Mouse (Mus musculus): ENCODE results near the gene Fgf9. TPM values are rescaled to one million over a fixed set of nuclear protein-coding genes. Genes with fewer than 3 reads are reported as not detected.

The Fgf9 gene
- polyA plus RNA-seq, 1 experiment from 2014 or later: 7.5 TPM

DNA sequence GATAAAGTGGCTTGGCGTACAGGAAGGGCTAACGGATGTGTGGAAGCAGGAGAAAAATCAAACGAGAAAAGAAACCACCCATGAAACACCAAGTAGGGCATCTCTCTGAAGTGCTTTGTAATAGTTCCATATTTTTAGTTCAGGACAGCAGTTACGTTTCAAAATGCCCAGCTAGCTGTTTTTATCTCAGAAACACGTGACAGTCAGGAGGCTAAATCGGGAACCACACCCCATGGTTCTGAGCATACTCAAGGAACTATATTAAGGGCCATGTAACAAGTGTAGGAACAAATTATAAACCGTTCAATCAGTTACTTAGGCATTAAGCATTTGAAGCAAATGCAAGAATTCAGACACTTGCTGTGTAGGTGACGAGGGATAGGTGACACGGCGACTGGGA lies 56.2 kb downstream of the Fgf9 start:
- no peak overlapping the region for H3K4me3 ChIP-seq (ENCODE audit: low read depth, low read length)
- H3K9me3 ChIP-seq (replicated peaks; ENCODE audit: control insufficient read depth, low read length): no peaks in the 10 kb centered on the region
- no peak for ATAC-seq (replicated peaks; ENCODE audit: insufficient number of reproducible peaks, low FRiP score, low TSS enrichment, low read depth)
- H3K9ac ChIP-seq (replicated peaks; ENCODE audit: low read length): no peak overlapping the region
- no peak overlapping the region for H3K4me2 ChIP-seq (ENCODE audit: low read depth, low read length)
- no peak overlapping the region for H3K27ac ChIP-seq (replicated peaks; ENCODE audit: low read depth, low read length)
- H3K4me1 ChIP-seq (ENCODE audit: control insufficient read depth, insufficient read depth, low read length): no peaks in the 10 kb centered on the region
- H3K27me3 ChIP-seq (ENCODE audit: control insufficient read depth, insufficient read depth, low read length): no peaks in the 10 kb centered on the region
- no peak for DNase-seq (ENCODE audit: low spot score)
- H3K36me3 ChIP-seq (replicated peaks; ENCODE audit: control insufficient read depth, insufficient read depth, low read depth, low read length): no peaks in the 10 kb centered on the region
- WGBS: 92% methylated on average over 10 of the region's 10 CpGs

DNA sequence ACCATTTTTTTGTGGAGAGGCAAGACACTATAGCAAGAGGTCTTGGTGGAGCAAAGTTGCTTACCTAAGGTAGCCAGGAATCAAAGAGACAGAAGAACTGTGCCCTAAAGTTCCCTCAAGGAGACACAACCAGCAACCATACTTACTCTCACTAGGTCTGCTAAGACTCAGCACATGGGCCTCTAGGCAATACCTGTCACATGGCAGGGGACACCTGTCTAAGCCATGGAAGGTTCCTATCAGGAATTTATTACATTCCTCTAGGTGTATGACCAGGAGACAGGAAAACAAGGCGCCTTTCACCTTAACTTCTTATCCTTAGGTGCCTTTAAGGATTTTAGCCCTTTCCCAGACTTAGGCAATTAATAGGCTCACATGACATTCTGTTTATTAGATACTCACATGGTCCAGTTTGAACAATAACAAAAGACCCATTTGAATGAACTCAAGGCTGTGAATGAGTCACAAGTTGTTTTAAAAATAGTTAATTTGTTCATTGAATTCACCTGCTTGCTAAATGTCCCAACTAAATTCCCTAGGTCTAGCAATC lies 69.2 kb downstream of the Fgf9 start:
- no peak overlapping the region for H3K4me2 ChIP-seq (ENCODE audit: low read depth, low read length)
- no peaks in the 10 kb centered on the region for H3K36me3 ChIP-seq (replicated peaks; ENCODE audit: control insufficient read depth, insufficient read depth, low read depth, low read length)
- no peaks in the 10 kb centered on the region for H3K4me1 ChIP-seq (ENCODE audit: control insufficient read depth, insufficient read depth, low read length)
- WGBS: 88% methylated on average over 1 of the region's 1 CpGs
- H3K9me3 ChIP-seq (replicated peaks; ENCODE audit: control insufficient read depth, low read length): no peaks in the 10 kb centered on the region
- no peak overlapping the region for H3K9ac ChIP-seq (replicated peaks; ENCODE audit: low read length)
- ATAC-seq (replicated peaks; ENCODE audit: insufficient number of reproducible peaks, low FRiP score, low TSS enrichment, low read depth): no peak
- no peak overlapping the region for H3K4me3 ChIP-seq (ENCODE audit: low read depth, low read length)
- H3K27me3 ChIP-seq (ENCODE audit: control insufficient read depth, insufficient read depth, low read length): no peaks in the 10 kb centered on the region
- no peak for DNase-seq (ENCODE audit: low spot score)
- no peak overlapping the region for H3K27ac ChIP-seq (replicated peaks; ENCODE audit: low read depth, low read length)

DNA sequence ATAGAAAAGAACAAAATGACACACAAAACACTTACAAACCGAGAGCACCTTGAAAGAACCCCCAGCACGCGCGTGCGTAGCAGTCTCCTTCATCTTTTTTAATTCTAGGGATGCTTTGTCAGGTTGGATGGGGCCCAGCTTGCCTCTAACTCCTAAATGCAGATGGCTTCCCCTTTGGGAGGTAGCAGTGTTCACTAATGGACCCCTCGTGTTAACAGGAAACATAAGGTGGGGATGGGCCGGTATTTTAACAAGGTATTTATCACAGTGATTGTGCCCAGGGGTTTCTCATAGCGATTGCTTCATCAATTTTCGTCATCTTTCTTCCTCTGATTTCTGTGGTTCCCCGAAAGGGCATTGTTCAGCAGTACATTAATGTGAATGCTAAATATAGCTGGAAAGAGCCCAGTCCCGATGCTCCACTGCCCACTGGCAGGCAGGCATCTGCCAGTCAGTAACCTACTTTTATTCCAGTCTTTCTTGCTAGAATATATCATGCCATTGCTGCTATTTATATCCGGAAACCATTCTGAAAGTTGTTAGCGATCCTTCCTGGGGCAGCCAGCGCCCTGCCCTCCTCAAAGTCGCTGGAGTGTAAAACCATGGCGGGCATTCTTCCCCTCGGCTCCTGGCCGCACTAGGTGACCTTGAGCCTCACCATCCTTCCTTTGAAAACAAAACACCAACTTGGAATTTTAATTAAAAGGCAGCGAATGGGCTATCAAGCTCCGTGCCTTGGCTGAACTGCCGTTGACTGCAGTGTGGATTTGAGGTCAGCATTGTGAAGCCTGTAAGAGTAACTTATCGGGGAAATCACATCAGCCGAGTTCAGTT lies 79.5 kb downstream of the Fgf9 start:
- 73% methylated on average over 23 of the region's 23 CpGs for WGBS
- Histone ChIP-seq H3K27ac (replicated peaks; ENCODE audit: low read depth, low read length) (no peak overlapping the region), H3K36me3 (replicated peaks; ENCODE audit: control insufficient read depth, insufficient read depth, low read depth, low read length) (no peaks in the 10 kb centered on the region), H3K4me3 (ENCODE audit: low read depth, low read length) (no peak overlapping the region), H3K9me3 (replicated peaks; ENCODE audit: control insufficient read depth, low read length) (no peaks in the 10 kb centered on the region), H3K4me2 (ENCODE audit: low read depth, low read length) (no peak overlapping the region), H3K27me3 (ENCODE audit: control insufficient read depth, insufficient read depth, low read length) (no peaks in the 10 kb centered on the region), H3K9ac (replicated peaks; ENCODE audit: low read length) (no peak overlapping the region), H3K4me1 (ENCODE audit: control insufficient read depth, insufficient read depth, low read length) (no peaks in the 10 kb centered on the region)
- ATAC-seq (replicated peaks; ENCODE audit: insufficient number of reproducible peaks, low FRiP score, low TSS enrichment, low read depth) (no peak), DNase-seq (ENCODE audit: low spot score) (no peak)

DNA sequence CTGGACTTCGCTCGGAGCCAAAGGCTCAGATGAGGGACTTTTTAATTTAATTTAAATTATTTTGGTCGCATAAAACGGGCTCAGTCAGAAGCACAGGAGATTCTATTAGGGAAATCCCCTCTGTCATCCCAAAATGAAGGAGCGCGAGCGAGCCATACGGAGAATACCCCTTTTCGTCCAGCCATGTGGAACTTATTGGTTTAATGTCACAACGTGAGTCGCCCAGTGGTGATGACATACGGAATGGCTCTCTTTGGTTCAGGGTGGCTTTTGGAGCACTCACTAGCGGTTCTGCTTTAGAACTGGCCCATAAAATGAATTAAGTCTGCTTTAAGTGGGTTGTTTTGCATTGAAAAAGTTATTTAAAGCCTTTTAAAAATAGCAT lies 80.1 kb downstream of the Fgf9 start:
- Histone ChIP-seq H3K27me3 (ENCODE audit: control insufficient read depth, insufficient read depth, low read length) (no peaks in the 10 kb centered on the region), H3K36me3 (replicated peaks; ENCODE audit: control insufficient read depth, insufficient read depth, low read depth, low read length) (no peaks in the 10 kb centered on the region), H3K9me3 (replicated peaks; ENCODE audit: control insufficient read depth, low read length) (no peaks in the 10 kb centered on the region), H3K4me2 (ENCODE audit: low read depth, low read length) (no peak overlapping the region), H3K9ac (replicated peaks; ENCODE audit: low read length) (no peak overlapping the region), H3K4me1 (ENCODE audit: control insufficient read depth, insufficient read depth, low read length) (no peaks in the 10 kb centered on the region), H3K4me3 (ENCODE audit: low read depth, low read length) (no peak overlapping the region), H3K27ac (replicated peaks; ENCODE audit: low read depth, low read length) (no peak overlapping the region)
- ATAC-seq (replicated peaks; ENCODE audit: insufficient number of reproducible peaks, low FRiP score, low TSS enrichment, low read depth) (no peak), DNase-seq (ENCODE audit: low spot score) (peak; percentile 14)
- WGBS: 79% methylated on average over 13 of the region's 13 CpGs

DNA sequence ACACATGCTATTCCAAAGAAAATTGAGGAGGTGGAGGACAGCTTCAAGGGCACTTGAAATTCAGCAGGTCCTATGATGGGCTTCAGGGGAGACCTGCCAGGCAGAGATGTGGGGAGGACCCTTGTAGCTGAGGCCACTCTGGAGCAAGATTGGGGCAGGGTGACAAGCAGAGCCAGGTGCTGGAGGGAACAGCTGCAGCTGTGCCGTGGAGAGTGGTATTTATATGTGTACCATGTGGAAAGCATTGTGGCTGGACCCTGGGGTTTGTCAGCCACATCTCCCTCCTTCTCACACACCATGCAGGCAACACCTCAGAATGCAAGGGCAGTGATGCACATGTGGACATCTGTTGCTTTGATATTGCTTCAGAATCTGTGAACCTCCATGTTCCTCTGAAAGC lies 81.8 kb downstream of the Fgf9 start:
- no peaks in the 10 kb centered on the region for H3K36me3 ChIP-seq (replicated peaks; ENCODE audit: control insufficient read depth, insufficient read depth, low read depth, low read length)
- no peaks in the 10 kb centered on the region for H3K9me3 ChIP-seq (replicated peaks; ENCODE audit: control insufficient read depth, low read length)
- no peak overlapping the region for H3K27ac ChIP-seq (replicated peaks; ENCODE audit: low read depth, low read length)
- ATAC-seq (replicated peaks; ENCODE audit: insufficient number of reproducible peaks, low FRiP score, low TSS enrichment, low read depth) (no peak), DNase-seq (ENCODE audit: low spot score) (no peak)
- H3K27me3 ChIP-seq (ENCODE audit: control insufficient read depth, insufficient read depth, low read length): no peaks in the 10 kb centered on the region
- no peaks in the 10 kb centered on the region for H3K4me1 ChIP-seq (ENCODE audit: control insufficient read depth, insufficient read depth, low read length)
- no peak overlapping the region for H3K4me2 ChIP-seq (ENCODE audit: low read depth, low read length)
- H3K4me3 ChIP-seq (ENCODE audit: low read depth, low read length): no peak overlapping the region
- no peak overlapping the region for H3K9ac ChIP-seq (replicated peaks; ENCODE audit: low read length)
- 35% methylated on average over 1 of the region's 1 CpGs for WGBS

DNA sequence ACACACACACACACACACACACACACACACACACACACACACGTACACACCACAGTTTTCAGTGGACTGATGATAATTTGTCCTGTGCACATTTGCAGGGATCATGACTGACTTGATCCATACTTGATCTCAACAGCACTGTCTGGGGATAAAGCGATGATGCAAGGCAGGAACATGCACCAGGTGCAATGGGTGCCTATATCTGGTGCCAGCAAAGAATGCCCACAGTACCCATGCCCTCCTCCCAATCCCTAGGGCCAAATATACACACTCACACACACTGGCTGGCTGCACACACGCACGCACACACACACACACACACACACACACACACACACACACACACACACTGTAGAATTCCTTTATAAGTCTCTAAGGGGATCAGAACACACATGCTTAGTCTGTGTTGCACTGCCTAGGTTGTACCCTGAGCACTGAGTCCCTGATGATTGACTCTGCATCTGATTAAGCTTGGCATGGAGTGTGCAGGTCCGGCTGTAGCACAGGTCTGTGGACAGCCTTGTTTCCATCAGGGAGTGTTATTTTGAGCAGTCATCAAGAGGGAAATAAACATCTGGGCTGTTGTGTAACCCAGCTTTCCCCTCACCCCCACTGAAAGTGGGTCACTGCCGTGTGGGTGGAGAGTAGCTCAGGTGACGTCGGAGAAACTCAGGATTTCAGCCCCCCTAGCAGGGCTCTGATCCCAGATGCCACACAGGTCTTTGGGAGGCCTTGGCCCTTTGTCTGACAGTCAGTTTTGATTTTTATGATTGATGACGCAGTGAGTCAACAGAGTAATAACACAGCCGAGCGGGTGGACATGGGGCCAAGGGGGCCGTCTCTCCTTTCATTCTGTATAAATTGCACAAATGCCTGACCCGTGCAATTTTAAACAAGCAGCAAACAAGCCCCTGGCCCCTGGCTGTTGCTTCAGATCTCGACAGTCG lies 83.4 kb downstream of the Fgf9 start:
- Histone ChIP-seq H3K4me3 (ENCODE audit: low read depth, low read length) (no peak overlapping the region), H3K4me2 (ENCODE audit: low read depth, low read length) (no peak overlapping the region), H3K9me3 (replicated peaks; ENCODE audit: control insufficient read depth, low read length) (no peaks in the 10 kb centered on the region), H3K27me3 (ENCODE audit: control insufficient read depth, insufficient read depth, low read length) (no peaks in the 10 kb centered on the region), H3K27ac (replicated peaks; ENCODE audit: low read depth, low read length) (no peak overlapping the region), H3K36me3 (replicated peaks; ENCODE audit: control insufficient read depth, insufficient read depth, low read depth, low read length) (no peaks in the 10 kb centered on the region), H3K9ac (replicated peaks; ENCODE audit: low read length) (no peak overlapping the region), H3K4me1 (ENCODE audit: control insufficient read depth, insufficient read depth, low read length) (no peaks in the 10 kb centered on the region)
- ATAC-seq (replicated peaks; ENCODE audit: insufficient number of reproducible peaks, low FRiP score, low TSS enrichment, low read depth) (peak; percentile 63; the same call in 1 of the 2 replicates), DNase-seq (ENCODE audit: low spot score) (peak; percentile 61)
- 40% methylated on average over 15 of the region's 15 CpGs for WGBS

DNA sequence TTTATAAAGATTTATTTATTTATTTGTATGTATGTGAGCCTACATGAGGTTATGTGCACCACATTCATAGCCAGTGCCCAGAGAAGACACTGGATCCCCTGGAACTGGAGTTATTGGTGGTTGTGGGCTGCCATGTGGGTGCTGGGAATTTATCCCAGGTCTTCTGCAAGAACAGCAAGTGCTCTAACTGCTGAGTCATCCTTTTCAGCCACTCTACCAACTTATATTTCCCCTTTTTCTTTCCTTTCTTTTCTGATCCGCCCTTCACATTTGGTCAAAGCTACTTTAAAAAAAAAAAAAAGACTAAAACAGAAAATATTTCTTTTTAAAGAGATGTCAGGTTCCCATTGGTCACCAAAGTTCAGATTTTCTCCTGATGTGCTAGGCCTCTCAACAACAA lies 90.3 kb downstream of the Fgf9 start:
- DNase-seq (ENCODE audit: low spot score): no peak
- Histone ChIP-seq H3K27me3 (ENCODE audit: control insufficient read depth, insufficient read depth, low read length) (no peaks in the 10 kb centered on the region), H3K9ac (replicated peaks; ENCODE audit: low read length) (no peak overlapping the region), H3K36me3 (replicated peaks; ENCODE audit: control insufficient read depth, insufficient read depth, low read depth, low read length) (no peaks in the 10 kb centered on the region), H3K4me3 (ENCODE audit: low read depth, low read length) (no peak overlapping the region), H3K9me3 (replicated peaks; ENCODE audit: control insufficient read depth, low read length) (no peaks in the 10 kb centered on the region), H3K27ac (replicated peaks; ENCODE audit: low read depth, low read length) (no peak overlapping the region), H3K4me1 (ENCODE audit: control insufficient read depth, insufficient read depth, low read length) (no peaks in the 10 kb centered on the region), H3K4me2 (ENCODE audit: low read depth, low read length) (no peak overlapping the region)
- WGBS: 82% methylated on average over 1 of the region's 1 CpGs
- no peak for ATAC-seq (replicated peaks; ENCODE audit: insufficient number of reproducible peaks, low FRiP score, low TSS enrichment, low read depth)

Measured in embryonic facial prominence, embryonic 11.5 days (tissue).